Comparison of ENCODE assay signal across 13 mouse cellular contexts in genomic region chr7:110649133-110649987, GRCm38 (mm10). TPM values are rescaled to one million over a fixed set of nuclear protein-coding genes. Genes with fewer than 3 reads are reported as not detected.
DNase-seq lines count a peak whose midpoint lies in the region; ATAC-seq and TF ChIP-seq lines count a peak whose summit lies in the region.
"Had no signal": no experiment of that assay in that cellular context is flagged by ENCODE, and none has a peak within 500 bp of the region (broad histone marks: within the 10 kb centered on the region; RNA-seq: fewer than 3 reads in every experiment).

No protein-coding gene starts in this region.

- ATAC-seq in kidney, embryonic 16.5 days (ENCODE audit: low FRiP score, low TSS enrichment) = no peak
- ATAC-seq in lung, postnatal 0 days = no peak
- ATAC-seq in intestine, embryonic 15.5 days = 0 out of 2 replicates have a peak, but pooled peaks have one; percentile 5
- ATAC-seq: forebrain, embryonic 16.5 days; inflammation-experienced regulatory T-cells, adult 6 months had no signal

- H3K27me3 ChIP-seq in kidney, embryonic 16.5 days (ENCODE audit: insufficient read depth, low read length) = no peaks in the 10 kb centered on the region
- H3K27me3 ChIP-seq in lung, postnatal 0 days (replicated peaks; ENCODE audit: insufficient read depth, low read length) = no peaks in the 10 kb centered on the region
- H3K27me3 ChIP-seq in intestine, embryonic 15.5 days (replicated peaks) = no peaks in the 10 kb centered on the region
- H3K27me3 ChIP-seq: liver, embryonic 13.5 days; neural tube, embryonic 15.5 days had no signal

- H3K36me3 ChIP-seq in kidney, embryonic 16.5 days (ENCODE audit: insufficient read depth, low read length) = no peaks in the 10 kb centered on the region
- no peaks in the 10 kb centered on the region for H3K36me3 ChIP-seq in lung, postnatal 0 days (ENCODE audit: insufficient read depth, low read length)
- H3K36me3 ChIP-seq in intestine, embryonic 15.5 days = no peaks in the 10 kb centered on the region
- H3K36me3 ChIP-seq: liver, embryonic 13.5 days; neural tube, embryonic 15.5 days had no signal

- H3K9ac ChIP-seq in kidney, embryonic 16.5 days (replicated peaks; ENCODE audit: low read length) = no peak overlapping the region
- H3K9ac ChIP-seq in lung, postnatal 0 days (replicated peaks; ENCODE audit: low read depth) = no peak overlapping the region
- no peak overlapping the region for H3K9ac ChIP-seq in intestine, embryonic 15.5 days
- H3K9ac ChIP-seq: liver, embryonic 13.5 days; neural tube, embryonic 15.5 days had no signal

- 83% methylated on average over 6 of the region's 6 CpGs for WGBS in kidney, embryonic 16.5 days
- WGBS in lung, postnatal 0 days = 65% methylated on average over 6 of the region's 6 CpGs
- WGBS in intestine, embryonic 15.5 days = 76% methylated on average over 6 of the region's 6 CpGs

- peak overlapping the region; percentile 78 for H3K27ac ChIP-seq in kidney, embryonic 16.5 days (ENCODE audit: low read length)
- peak overlapping the region; percentile 35; the same call in 1 of the 2 replicates for H3K27ac ChIP-seq in lung, postnatal 0 days (ENCODE audit: low read length)
- H3K27ac ChIP-seq in intestine, embryonic 15.5 days = peak overlapping the region; percentile 79; the same call in 1 of the 2 replicates
- H3K27ac ChIP-seq: liver, embryonic 13.5 days; neural tube, embryonic 15.5 days had no signal

- no peak overlapping the region for H3K4me2 ChIP-seq in kidney, embryonic 16.5 days (replicated peaks; ENCODE audit: low read depth, low read length)
- no peak overlapping the region for H3K4me2 ChIP-seq in lung, postnatal 0 days (replicated peaks; ENCODE audit: low read depth, low read length)
- no peak overlapping the region for H3K4me2 ChIP-seq in intestine, embryonic 15.5 days (replicated peaks)
- H3K4me2 ChIP-seq: neural tube, embryonic 15.5 days had no signal

- H3K4me1 ChIP-seq in kidney, embryonic 16.5 days (ENCODE audit: insufficient read depth, low read length) = peaks cover 16% of the 10 kb centered on the region
- H3K4me1 ChIP-seq in lung, postnatal 0 days (ENCODE audit: insufficient read depth, low read depth, low read length) = peaks cover 8% of the 10 kb centered on the region
- H3K4me1 ChIP-seq in intestine, embryonic 15.5 days (replicated peaks) = peaks cover 8% of the 10 kb centered on the region; the same call in 1 of the 2 replicates

- TF ChIP-seq CTCF in lung, postnatal 0 days (IDR thresholded peaks at IDR 0.05) = no peak; the same call in 1 of the 2 replicates

- no peak for DNase-seq in kidney, postnatal 4 days
- DNase-seq in lung, postnatal 0 days (ENCODE audit: low spot score) = no peak
- DNase-seq in lung, postnatal 4 days = no peak
- DNase-seq in right cerebral cortex, postnatal 14 days = no peak
- DNase-seq in right cerebral cortex, postnatal 25 days = no peak
- DNase-seq: adrenal gland, postnatal 10 days; cerebellum, adult 11 months; liver, embryonic 13.5 days had no signal

- no peak for TF ChIP-seq EP300 in lung, postnatal 0 days (IDR thresholded peaks at IDR 0.05)

- no peak overlapping the region for H3K4me3 ChIP-seq in kidney, embryonic 16.5 days (ENCODE audit: low read length)
- H3K4me3 ChIP-seq in lung, postnatal 0 days (ENCODE audit: low read depth, low read length) = no peak overlapping the region
- H3K4me3 ChIP-seq in intestine, embryonic 15.5 days (replicated peaks) = no peak overlapping the region
- H3K4me3 ChIP-seq: liver, embryonic 13.5 days; neural tube, embryonic 15.5 days had no signal

- H3K9me3 ChIP-seq in kidney, embryonic 16.5 days (ENCODE audit: low read length) = peaks cover 5% of the 10 kb centered on the region; the same call in 1 of the 2 replicates
- H3K9me3 ChIP-seq in lung, postnatal 0 days (ENCODE audit: low read length) = no peaks in the 10 kb centered on the region
- H3K9me3 ChIP-seq in intestine, embryonic 15.5 days = 0 out of 2 replicates have a peak, but pooled peaks cover 3% of the 10 kb centered on the region
- H3K9me3 ChIP-seq: neural tube, embryonic 15.5 days had no signal

RNA-seq across cellular contexts. Expression of gene Adm, which starts 21.9 kb away (rescaled TPM):
- polyA plus RNA-seq in kidney, embryonic 16.5 days (2015; fragmentation: Nextera tagmentation; extraction: Ambion mirVana) = 10.1 and 11.4 TPM in 2 replicates
- polyA plus RNA-seq in lung, postnatal 0 days (2015; fragmentation: Nextera tagmentation; extraction: Ambion mirVana) = 4.8 and 7.8 TPM in 2 replicates
- 4.4 and 4.9 TPM in 2 replicates for polyA plus RNA-seq in intestine, embryonic 15.5 days (2015; fragmentation: Nextera tagmentation; extraction: Ambion mirVana)
- polyA plus RNA-seq: inflammation-experienced regulatory T-cells, adult 6 months had no signal

RNA-seq across cellular contexts. Expression of gene Sbf2, which starts 34.6 kb away (rescaled TPM):
- 32.1 and 36.7 TPM in 2 replicates for polyA plus RNA-seq in kidney, embryonic 16.5 days (2015; fragmentation: Nextera tagmentation; extraction: Ambion mirVana)
- 23.3 and 25.7 TPM in 2 replicates for polyA plus RNA-seq in lung, postnatal 0 days (2015; fragmentation: Nextera tagmentation; extraction: Ambion mirVana)
- 33.7 and 33.9 TPM in 2 replicates for polyA plus RNA-seq in intestine, embryonic 15.5 days (2015; fragmentation: Nextera tagmentation; extraction: Ambion mirVana)
